Mouse (Mus musculus) MEL (cell line): ENCODE results near the gene Spdye4a. TPM values are rescaled to one million over a fixed set of nuclear protein-coding genes. Genes with fewer than 3 reads are reported as not detected.
"Not testable (repeated sequence)": the region's sequence is repeated elsewhere in the genome, so short reads cannot be mapped to it uniquely, and the experiment has no call there.

Experiments used
- DNase-seq: peaks from one replicate; pipeline ENCODE4 v3.0.0; 2011; ENCODE audit warnings: low read depth, low spot score
- H3K27ac ChIP-seq: 2 replicates; pipeline ENCODE4 v1.5.1; 2012; ENCODE audit warnings: low read depth, mild to moderate bottlenecking, control low read depth, low read length, moderate library complexity; ENCODE audit not compliant: control insufficient read depth
- H3K27me3 ChIP-seq, 2 experiments: fragments of 150-350 bp in 1 of 2; sonication (generic) in 1 of 2; 2 replicates each; pipeline ENCODE4 v1.6.1; 2012; ENCODE audit warnings: low read length in 2 of 2, mild to moderate bottlenecking in 2 of 2, improper control_type of control experiment in 1 of 2, moderate library complexity in 1 of 2; ENCODE audit not compliant: insufficient read depth in 2 of 2, control insufficient read depth in 1 of 2
- H3K36me3 ChIP-seq, 2 experiments: 2 replicates each; pipeline ENCODE4 v1.6.1; 2012 to 2014; ENCODE audit warnings: low read length in 2 of 2, improper control_type of control experiment in 1 of 2, inconsistent platforms in 1 of 2, mild to moderate bottlenecking in 1 of 2; ENCODE audit not compliant: insufficient read depth in 2 of 2, control insufficient read depth in 1 of 2
- H3K4me1 ChIP-seq, 2 experiments: fragments of 150-350 bp in 1 of 2; sonication (generic) in 1 of 2; 2 replicates each; pipeline ENCODE4 v1.6.1; 2012; ENCODE audit warnings: low read length in 2 of 2, improper control_type of control experiment in 1 of 2, mild to moderate bottlenecking in 1 of 2; ENCODE audit not compliant: insufficient read depth in 2 of 2, control insufficient read depth in 1 of 2
- H3K4me3 ChIP-seq, 2 experiments: fragments of 150-350 bp in 1 of 2; sonication (generic) in 1 of 2; 2 replicates each; pipeline ENCODE4 v1.5.1; 2012; ENCODE audit warnings: low read depth in 2 of 2, low read length in 2 of 2, mild to moderate bottlenecking in 2 of 2, moderate library complexity in 2 of 2, control low read depth in 1 of 2, improper control_type of control experiment in 1 of 2; ENCODE audit not compliant: control insufficient read depth in 1 of 2, insufficient read depth in 1 of 2
- H3K79me2 ChIP-seq: 2 replicates; pipeline ENCODE4 v1.6.1; 2012; ENCODE audit warnings: mild to moderate bottlenecking, low read length, moderate library complexity; ENCODE audit not compliant: control insufficient read depth, poor library complexity, insufficient read depth
- H3K9ac ChIP-seq: 2 replicates; pipeline ENCODE4 v1.6.1; 2012; ENCODE audit warnings: low read depth, mild to moderate bottlenecking, control low read depth, low read length, moderate library complexity; ENCODE audit not compliant: control insufficient read depth, poor library complexity, severe bottlenecking
- H3K9me3 ChIP-seq: fragments of 150-350 bp; sonication (generic); replicated peaks from 2 replicates; pipeline ENCODE4 v1.6.1; 2012; ENCODE audit warnings: mild to moderate bottlenecking, low read length, improper control_type of control experiment, moderate library complexity; ENCODE audit not compliant: insufficient read depth
- CHD1 ChIP-seq: IDR thresholded peaks from 2 replicates; pipeline ENCODE4 v1.6.1; 2012; ENCODE audit warnings: low read depth, mild to moderate bottlenecking, inconsistent platforms, low read length, improper control_type of control experiment
- CTCF ChIP-seq, 3 experiments: IDR thresholded peaks in 2 of 3; conservative IDR thresholded peaks in 1 of 3; 2 replicates each; pipeline ENCODE4 v1.5.1; 2011 to 2012; ENCODE audit warnings: low read length in 3 of 3, low read depth in 2 of 3, mild to moderate bottlenecking in 2 of 3, improper control_type of control experiment in 1 of 3, inconsistent platforms in 1 of 3, mixed read lengths in 1 of 3, moderate library complexity in 1 of 3; ENCODE audit not compliant: control insufficient read depth in 1 of 3, insufficient read depth in 1 of 3, poor library complexity in 1 of 3, severe bottlenecking in 1 of 3
- ETS1 ChIP-seq: IDR thresholded peaks from 2 replicates; pipeline ENCODE4 v1.6.1; 2012; ENCODE audit warnings: low read depth, mild to moderate bottlenecking, inconsistent platforms, low read length, improper control_type of control experiment, moderate library complexity
- GABPA ChIP-seq: IDR thresholded peaks from 2 replicates; pipeline ENCODE4 v1.6.1; 2012; ENCODE audit warnings: low read depth, mild to moderate bottlenecking, inconsistent platforms, low read length, improper control_type of control experiment, moderate library complexity
- HCFC1 ChIP-seq: IDR thresholded peaks from 2 replicates; pipeline ENCODE4 v1.6.1; 2012; ENCODE audit warnings: low read depth, mild to moderate bottlenecking, inconsistent platforms, low read length, improper control_type of control experiment, moderate library complexity
- JUND ChIP-seq: IDR thresholded peaks from 2 replicates; pipeline ENCODE4 v1.6.1; 2011; ENCODE audit warnings: low read depth, mild to moderate bottlenecking, improper control_type of control experiment, low read length
- KAT2A ChIP-seq: conservative IDR thresholded peaks from 2 replicates; pipeline ENCODE4 v1.6.1; 2012; ENCODE audit warnings: low read depth, low read length, improper control_type of control experiment, inconsistent platforms
- MAFK ChIP-seq: IDR thresholded peaks from 2 replicates; pipeline ENCODE4 v1.6.1; 2011; ENCODE audit warnings: low read depth, mild to moderate bottlenecking, low read length, improper control_type of control experiment, borderline replicate concordance
- MAX ChIP-seq: IDR thresholded peaks from 2 replicates; pipeline ENCODE4 v1.6.1; 2011; ENCODE audit warnings: low read length, improper control_type of control experiment
- MEF2A ChIP-seq: IDR thresholded peaks from 2 replicates; pipeline ENCODE4 v1.6.1; 2014; ENCODE audit warnings: low read depth, mild to moderate bottlenecking, inconsistent platforms, low read length, improper control_type of control experiment; ENCODE audit not compliant: poor library complexity, insufficient replicate concordance, severe bottlenecking; ENCODE audit errors: extremely low read depth
- MYB ChIP-seq: IDR thresholded peaks from 2 replicates; pipeline ENCODE4 v1.6.1; 2011; ENCODE audit warnings: mild to moderate bottlenecking, low read depth, low read length, improper control_type of control experiment
- MYC ChIP-seq: IDR thresholded peaks from 2 replicates; pipeline ENCODE4 v1.6.1; 2011; ENCODE audit warnings: low read depth, mild to moderate bottlenecking, low read length, improper control_type of control experiment, moderate library complexity
- NRF1 ChIP-seq: IDR thresholded peaks from 2 replicates; pipeline ENCODE4 v1.6.1; 2014; ENCODE audit warnings: low read depth, mild to moderate bottlenecking, inconsistent platforms, low read length, improper control_type of control experiment, moderate library complexity; ENCODE audit not compliant: poor library complexity, insufficient read depth, severe bottlenecking
- POLR2AphosphoS5 ChIP-seq: IDR thresholded peaks from 2 replicates; pipeline ENCODE4 v1.6.1; 2012; ENCODE audit warnings: low read depth, borderline replicate concordance, mild to moderate bottlenecking, inconsistent platforms, low read length, moderate library complexity, mixed read lengths
- RCOR1 ChIP-seq: IDR thresholded peaks from 2 replicates; pipeline ENCODE4 v1.6.1; 2012; ENCODE audit warnings: low read depth, mild to moderate bottlenecking, inconsistent platforms, low read length, improper control_type of control experiment
- SIN3A ChIP-seq: IDR thresholded peaks from 2 replicates; pipeline ENCODE4 v1.6.1; 2012; ENCODE audit warnings: low read length, improper control_type of control experiment, inconsistent platforms
- TAL1 ChIP-seq: IDR thresholded peaks from 2 replicates; pipeline ENCODE4 v1.6.1; 2012; ENCODE audit warnings: mild to moderate bottlenecking, inconsistent platforms, low read length, moderate library complexity, mixed read lengths
- TBP ChIP-seq: IDR thresholded peaks from 2 replicates; pipeline ENCODE4 v1.8.0; 2011; ENCODE audit warnings: low read depth, low read length, improper control_type of control experiment
- TCF12 ChIP-seq: IDR thresholded peaks from 2 replicates; pipeline ENCODE4 v1.6.1; 2014; ENCODE audit warnings: low read depth, mild to moderate bottlenecking, inconsistent platforms, low read length, improper control_type of control experiment, moderate library complexity
- UBTF ChIP-seq: IDR thresholded peaks from 2 replicates; pipeline ENCODE4 v1.6.1; 2012; ENCODE audit warnings: low read depth, mild to moderate bottlenecking, inconsistent platforms, low read length, improper control_type of control experiment, moderate library complexity, borderline replicate concordance; ENCODE audit not compliant: insufficient read depth
- USF1 ChIP-seq: IDR thresholded peaks from 2 replicates; pipeline ENCODE4 v1.6.1; 2014; ENCODE audit warnings: low read depth, mild to moderate bottlenecking, inconsistent platforms, low read length, improper control_type of control experiment, moderate library complexity
- USF2 ChIP-seq, 2 experiments: IDR thresholded peaks; 2 replicates each; pipeline ENCODE4 v1.6.1; 2011 to 2012; ENCODE audit warnings: improper control_type of control experiment in 2 of 2, low read length in 2 of 2, borderline replicate concordance in 1 of 2, inconsistent platforms in 1 of 2, low read depth in 1 of 2, mild to moderate bottlenecking in 1 of 2; ENCODE audit not compliant: insufficient read depth in 1 of 2
- polyA plus RNA-seq, 2 experiments: library from polyadenylated mRNA; stranded (reverse) in 1 of 2; unstranded in 1 of 2; fragments of >175 nt in 1 of 2; fragments of >200 nt in 1 of 2; gene quantifications; 2 replicates each; pipeline versions ENCODE4 v1.2.1 to v1.2.4; 2012; ENCODE audit warnings: low replicate concordance in 2 of 2, low read depth in 1 of 2; ENCODE audit not compliant: insufficient read length in 2 of 2, insufficient read depth in 1 of 2, missing spikeins in 1 of 2
- total RNA-seq: library from RNA; depleted of rRNA; stranded (reverse); fragments of 300-350 nt; gene quantifications from 2 replicates; pipeline ENCODE4 v1.2.3, GENCODE M21; 2012

Spdye4a gene
- total and polyA plus RNA-seq, 3 experiments: not detected

DNA sequence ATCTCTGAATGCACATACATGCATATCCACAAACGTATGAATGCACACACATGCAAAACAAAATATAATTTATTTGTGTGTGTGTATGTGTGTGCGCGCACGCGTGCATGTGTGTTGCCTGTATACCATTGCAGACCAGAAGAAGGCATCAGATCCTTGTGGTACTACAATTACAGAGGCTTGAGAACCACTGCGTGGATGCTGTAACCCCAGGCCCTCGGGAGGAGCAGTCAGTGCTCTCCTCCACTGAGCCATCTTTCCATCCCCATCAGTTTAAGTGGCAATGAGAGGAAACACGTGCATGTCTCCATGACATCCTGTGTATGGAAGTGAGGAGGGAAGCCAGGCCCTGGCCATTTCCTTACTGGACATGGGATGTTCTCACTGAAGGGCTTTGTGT lies 33.9 kb downstream of the Spdye4a start:
- no peak for TF ChIP-seq UBTF
- no peak for TF ChIP-seq ETS1
- TF ChIP-seq KAT2A: no peak
- TF ChIP-seq NRF1: no peak
- TF ChIP-seq USF2 (IDR thresholded peaks at IDR 0.05; ENCODE audit: borderline replicate concordance in 1 of 2, insufficient read depth in 1 of 2, low read depth in 1 of 2, low read length in 2 of 2): no peak
- TF ChIP-seq, all 39 proteins: peak for 0
- Histone ChIP-seq H3K4me1 (no peaks in the 10 kb centered on the region), H3K27me3 (peaks cover 0 to 5% of the 10 kb centered on the region in 2 experiments; a peak in 1 of 4 replicates), H3K36me3 (no peaks in the 10 kb centered on the region), H3K9me3 (no peaks in the 10 kb centered on the region), H3K79me2 (no peaks in the 10 kb centered on the region), H3K9ac (no peak overlapping the region), H3K4me3 (no peak overlapping the region), H3K27ac (no peak overlapping the region)
- no peak for DNase-seq

- not testable (repeated sequence) for H3K27me3 ChIP-seq
Observed at GRCm38 (mm10) chr5:143188014-143188413, 38.7 kb downstream of the Spdye4a start.

GRCm38 (mm10) chr5:143180255-143181076 lies 46.2 kb downstream of the Spdye4a start, which contains the start of the genes Rbak and Spdye4b:
Gene Rbak (minus strand): TSS chr5:143180775.
Gene Spdye4b (plus strand): TSS chr5:143181017.
- H3K4me3 ChIP-seq: peak within 1 kb of the TSS; percentile 77 to 78
- H3K79me2 ChIP-seq: peaks cover 9% of the 10 kb centered on the region
- peak; percentile 97 for DNase-seq
- peaks cover 4 to 6% of the 10 kb centered on the region in 2 experiments for H3K36me3 ChIP-seq
- no peaks in the 10 kb centered on the region for H3K27me3 ChIP-seq
- H3K9ac ChIP-seq: peak within 1 kb of the TSS; percentile 85
- peaks cover 3 to 7% of the 10 kb centered on the region in 2 experiments; a peak in 3 of 4 replicates for H3K4me1 ChIP-seq
- peak within 1 kb of the TSS; percentile 36 for H3K27ac ChIP-seq
- H3K9me3 ChIP-seq: no peaks in the 10 kb centered on the region
- peak; percentile 97 for TF ChIP-seq HCFC1
- TF ChIP-seq TCF12: peak; percentile 65; the same call in 1 of the 2 replicates
- no peak for TF ChIP-seq POLR2AphosphoS5
- no peak for TF ChIP-seq USF2 (IDR thresholded peaks at IDR 0.05; ENCODE audit: borderline replicate concordance in 1 of 2, insufficient read depth in 1 of 2, low read depth in 1 of 2, low read length in 2 of 2)
- no peak for TF ChIP-seq GABPA
- TF ChIP-seq SIN3A: peak; percentile 96
- TF ChIP-seq CHD1: no peak
- TF ChIP-seq TBP: peak; percentile 75
- no peak for TF ChIP-seq JUND
- TF ChIP-seq MAFK: no peak
- TF ChIP-seq MYC: peak; percentile 76
- no peak for TF ChIP-seq RCOR1
- no peak for TF ChIP-seq TAL1
- peak; percentile 84 for TF ChIP-seq KAT2A
- peak; percentile 95 for TF ChIP-seq MAX
- peak; percentile 44; the same call in 1 of the 2 replicates for TF ChIP-seq ETS1
- TF ChIP-seq MYB: no peak
- no peak for TF ChIP-seq CTCF (IDR thresholded peaks at IDR 0.05 in 2 of 3, conservative IDR thresholded peaks at IDR 0.05 in 1 of 3; ENCODE audit: control insufficient read depth in 1 of 3, insufficient read depth in 1 of 3, low read depth in 2 of 3, low read length in 3 of 3, poor library complexity in 1 of 3, severe bottlenecking in 1 of 3)
- no peak for TF ChIP-seq MEF2A
- peak; percentile 40; the same call in 1 of the 2 replicates for TF ChIP-seq USF1

More at GRCm38 (mm10) chr5:143188014-143188413, 38.7 kb downstream of the Spdye4a start:
- H3K9ac ChIP-seq, H3K79me2 ChIP-seq, H3K4me3 ChIP-seq, H3K9me3 ChIP-seq, H3K36me3 ChIP-seq, DNase-seq, H3K4me1 ChIP-seq, H3K27ac ChIP-seq: not testable (repeated sequence)
